Mouse (Mus musculus): ENCODE measurements at regions not wholly inside any gene's neighbourhood (a gene's known extent, or its start where the extent isn't known, plus 50 kb on each side); places are given as distances from the start of the nearest gene placed in this dataset.
A peak's percentile ranks its signal among the peaks of the same experiment; 100 is the strongest.

- DNase-seq (ENCODE audit: low spot score) = no peak
These were observed 133.0 kb downstream of the Ndufa10 start for GRCm38 (mm10) chr1:92340644-92341043.

GRCm38 (mm10) chr1:92338589-92338988 is 135.1 kb downstream of the Ndufa10 start:
- DNase-seq (ENCODE audit: low spot score) = no peak

GRCm38 (mm10) chr1:92337450-92337849 is 136.2 kb downstream of the Ndufa10 start:
- DNase-seq (ENCODE audit: low spot score) = no peak

- DNase-seq (ENCODE audit: low spot score) = no peak
These were observed 136.7 kb upstream of the Hdac4 start for GRCm38 (mm10) chr1:92332248-92332584.

GRCm38 (mm10) chr1:92331559-92332247 is 136.2 kb upstream of the Hdac4 start:
- no peak for DNase-seq (ENCODE audit: low spot score)

GRCm38 (mm10) chr1:92330181-92330580 is 134.7 kb upstream of the Hdac4 start:
- DNase-seq (ENCODE audit: low spot score) = no peak

GRCm38 (mm10) chr1:92329491-92329890 is 134.0 kb upstream of the Hdac4 start:
- no peak for DNase-seq (ENCODE audit: low spot score)

- no peak for DNase-seq (ENCODE audit: low spot score)
These were observed 131.6 kb upstream of the Hdac4 start for GRCm38 (mm10) chr1:92327141-92327540.

- no peak for DNase-seq (ENCODE audit: low spot score)
These were observed 129.8 kb upstream of the Hdac4 start for GRCm38 (mm10) chr1:92325281-92325680.

- DNase-seq (ENCODE audit: low spot score) = no peak
These were observed 128.8 kb upstream of the Hdac4 start for GRCm38 (mm10) chr1:92324091-92324950.

- DNase-seq (ENCODE audit: low spot score) = no peak
These were observed 121.6 kb upstream of the Hdac4 start for GRCm38 (mm10) chr1:92317131-92317530.

GRCm38 (mm10) chr1:92316191-92316723 is 120.8 kb upstream of the Hdac4 start:
- no peak for DNase-seq (ENCODE audit: low spot score)

- no peak for DNase-seq (ENCODE audit: low spot score)
These were observed 117.6 kb upstream of the Hdac4 start for GRCm38 (mm10) chr1:92313001-92313597.

- no peak for DNase-seq (ENCODE audit: low spot score)
These were observed 114.4 kb upstream of the Hdac4 start for GRCm38 (mm10) chr1:92309883-92310282.

GRCm38 (mm10) chr1:92309381-92309780 is 113.9 kb upstream of the Hdac4 start:
- DNase-seq (ENCODE audit: low spot score) = no peak

- DNase-seq (ENCODE audit: low spot score) = no peak
These were observed 113.0 kb upstream of the Hdac4 start for GRCm38 (mm10) chr1:92308537-92308936.

- no peak for DNase-seq (ENCODE audit: low spot score)
These were observed 110.5 kb upstream of the Hdac4 start for GRCm38 (mm10) chr1:92306042-92306441.

GRCm38 (mm10) chr1:92299041-92299440 is 103.5 kb upstream of the Hdac4 start:
- DNase-seq (ENCODE audit: low spot score) = peak; percentile 17

GRCm38 (mm10) chr1:92292681-92293380 is 97.3 kb upstream of the Hdac4 start:
- no peak for DNase-seq (ENCODE audit: low spot score)

GRCm38 (mm10) chr1:92286966-92287342 is 91.5 kb upstream of the Hdac4 start:
- DNase-seq (ENCODE audit: low spot score) = no peak

- no peak for DNase-seq (ENCODE audit: low spot score)
These were observed 90.8 kb upstream of the Hdac4 start for GRCm38 (mm10) chr1:92286013-92286965.

Data from layer of hippocampus, adult 11-12 months (tissue).